Mouse (Mus musculus) heart, embryonic 16.5 days (tissue): ENCODE results near the gene Phf21a. TPM values are rescaled to one million over a fixed set of nuclear protein-coding genes. Genes with fewer than 3 reads are reported as not detected.

Experiments
- ATAC-seq: fragments of 200-750 bp; cut with Nextera tagmentation; replicated peaks from 2 replicates; pipeline ENCODE4 v1.8.0; 2017; ENCODE audit warnings: moderate number of reproducible peaks; ENCODE audit not compliant: insufficient read depth, low FRiP score; ENCODE audit errors: extremely low read depth
- H3K27ac ChIP-seq: fragments of 300-500 bp; sonication (generic); 2 replicates; pipeline ENCODE4 v1.5.1; 2014; ENCODE audit warnings: mild to moderate bottlenecking, low read length, control low read depth, moderate library complexity
- H3K27me3 ChIP-seq: fragments of 300-500 bp; sonication (generic); 2 replicates; pipeline ENCODE4 v1.6.1; 2014; ENCODE audit warnings: low read length, mixed read lengths; ENCODE audit not compliant: control insufficient read depth, insufficient read depth
- H3K36me3 ChIP-seq: fragments of 300-500 bp; sonication (generic); 2 replicates; pipeline ENCODE4 v1.6.1; 2014; ENCODE audit not compliant: control insufficient read depth, insufficient read depth
- H3K4me1 ChIP-seq: fragments of 300-500 bp; sonication (generic); 2 replicates; pipeline ENCODE4 v1.6.1; 2014; ENCODE audit warnings: low read length, mixed read lengths; ENCODE audit not compliant: control insufficient read depth, insufficient read depth
- H3K4me2 ChIP-seq: fragments of 300-500 bp; sonication (generic); 2 replicates; pipeline ENCODE4 v1.6.1; 2014; ENCODE audit warnings: low read depth, mild to moderate bottlenecking, control low read depth, low read length
- H3K4me3 ChIP-seq: fragments of 300-500 bp; sonication (generic); 2 replicates; pipeline ENCODE4 v1.5.1; 2014; ENCODE audit warnings: mild to moderate bottlenecking, control low read depth, low read length
- H3K9ac ChIP-seq: fragments of 300-500 bp; sonication (generic); 2 replicates; pipeline ENCODE4 v1.6.1; 2014; ENCODE audit warnings: low read length, control low read depth
- H3K9me3 ChIP-seq: fragments of 300-500 bp; sonication (generic); replicated peaks from 2 replicates; pipeline ENCODE4 v1.6.1; 2016; ENCODE audit warnings: low read length; ENCODE audit not compliant: control insufficient read depth
- WGBS: fragments of 180-500 bp; shearing (Covaris S2); extraction: QIAGEN DNeasy Blood & Tissue Kit; methylation state at CpG from one replicate; pipeline ENCODE4 v1.1.7; 2014; 5-methylcytosine and 5-hydroxymethylcytosine counted together
- polyA plus RNA-seq: library from polyadenylated mRNA; unstranded; fragments of >200 nt; fragmentation: Nextera tagmentation; extraction: Ambion mirVana; gene quantifications from 2 replicates; pipeline ENCODE4 v1.2.1, GENCODE M21; 2015

The Phf21a gene
- 17.1 TPM in 2 replicates for polyA plus RNA-seq

DNA sequence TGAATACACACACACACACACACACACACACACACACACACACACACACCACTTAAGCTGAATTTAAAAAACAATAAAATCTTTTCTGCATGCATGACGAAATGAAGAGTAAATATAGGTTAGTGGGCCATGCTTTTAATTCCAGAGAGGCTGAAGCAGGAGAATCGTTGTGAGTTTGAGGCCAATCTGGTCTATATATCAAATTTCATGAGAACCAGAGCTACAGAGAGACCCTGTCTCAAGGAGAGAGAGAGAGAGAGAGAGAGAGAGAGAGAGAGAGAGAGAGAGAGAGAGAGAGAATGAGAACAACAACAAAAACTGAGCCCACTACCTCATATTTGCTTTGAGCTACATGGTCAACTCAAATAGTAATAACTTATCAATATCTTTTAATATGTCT is at the start of gene Phf21a:
Gene Phf21a, plus strand, starts transcription at position 301 of the 400 bp plus-strand sequence.
- Histone ChIP-seq H3K36me3 (no peaks in the 10 kb centered on the region), H3K27me3 (no peaks in the 10 kb centered on the region), H3K4me1 (no peaks in the 10 kb centered on the region), H3K9me3 (no peaks in the 10 kb centered on the region), H3K4me2 (no peak within 1 kb of the TSS), H3K9ac (no peak within 1 kb of the TSS), H3K4me3 (no peak within 1 kb of the TSS), H3K27ac (no peak within 1 kb of the TSS)
- WGBS = 68% methylated on average over 2 of the region's 2 CpGs
- ATAC-seq = no peak

DNA sequence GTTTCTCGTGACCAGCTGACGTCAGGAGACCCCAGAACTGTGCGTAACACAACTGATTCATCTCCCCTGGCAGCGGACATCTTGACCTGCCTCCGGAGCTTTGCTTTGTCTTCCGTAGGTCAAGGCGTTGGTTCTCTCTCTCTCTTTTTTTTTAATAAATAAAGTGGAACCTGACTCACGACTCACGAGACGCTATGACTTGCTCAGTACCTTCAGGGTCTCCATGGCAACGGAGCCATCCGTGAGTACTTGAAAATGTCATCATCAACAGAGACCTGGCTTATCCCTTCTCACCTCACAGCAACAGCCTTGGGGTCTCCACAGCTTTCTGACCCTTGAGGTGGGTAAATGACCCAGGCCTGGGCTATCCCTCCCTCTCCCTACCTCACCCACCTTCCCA is 49.6 kb upstream of the Phf21a start:
- Histone ChIP-seq H3K4me3 (no peak overlapping the region), H3K9me3 (no peaks in the 10 kb centered on the region), H3K9ac (no peak overlapping the region), H3K36me3 (no peaks in the 10 kb centered on the region), H3K4me1 (0 out of 2 replicates have a peak, but pooled peaks cover 6% of the 10 kb centered on the region), H3K27ac (no peak overlapping the region), H3K27me3 (no peaks in the 10 kb centered on the region; the same call in 1 of the 2 replicates), H3K4me2 (no peak overlapping the region)
- ATAC-seq = no peak
- WGBS = 89% methylated on average over 12 of the region's 12 CpGs

DNA sequence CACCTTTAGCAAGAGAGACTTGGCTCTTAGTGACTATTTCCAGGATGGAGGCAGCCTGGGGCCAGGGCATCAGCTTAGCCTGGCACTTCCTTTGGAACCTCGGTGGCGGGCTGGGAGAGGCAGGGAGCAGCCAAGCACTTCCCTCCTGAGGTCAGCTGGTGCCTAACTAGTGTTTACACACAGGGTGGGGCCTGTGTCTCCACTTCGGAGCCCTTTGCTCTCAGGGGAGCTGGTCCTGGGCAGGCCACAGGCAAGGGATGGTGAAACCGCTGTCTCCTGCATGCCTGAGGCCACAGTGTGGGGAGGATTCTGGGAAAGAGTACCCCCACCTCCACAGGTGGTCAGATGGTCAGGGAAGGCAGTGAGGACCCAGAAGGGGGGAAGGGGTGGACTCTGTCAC is 45.3 kb upstream of the Phf21a start:
- Histone ChIP-seq H3K4me1 (0 out of 2 replicates have a peak, but pooled peaks cover 2% of the 10 kb centered on the region), H3K4me3 (no peak overlapping the region), H3K9ac (no peak overlapping the region), H3K4me2 (no peak overlapping the region), H3K27ac (no peak overlapping the region), H3K9me3 (no peaks in the 10 kb centered on the region), H3K27me3 (no peaks in the 10 kb centered on the region; the same call in 1 of the 2 replicates), H3K36me3 (no peaks in the 10 kb centered on the region)
- 34% methylated on average over 4 of the region's 4 CpGs for WGBS
- ATAC-seq = no peak

DNA sequence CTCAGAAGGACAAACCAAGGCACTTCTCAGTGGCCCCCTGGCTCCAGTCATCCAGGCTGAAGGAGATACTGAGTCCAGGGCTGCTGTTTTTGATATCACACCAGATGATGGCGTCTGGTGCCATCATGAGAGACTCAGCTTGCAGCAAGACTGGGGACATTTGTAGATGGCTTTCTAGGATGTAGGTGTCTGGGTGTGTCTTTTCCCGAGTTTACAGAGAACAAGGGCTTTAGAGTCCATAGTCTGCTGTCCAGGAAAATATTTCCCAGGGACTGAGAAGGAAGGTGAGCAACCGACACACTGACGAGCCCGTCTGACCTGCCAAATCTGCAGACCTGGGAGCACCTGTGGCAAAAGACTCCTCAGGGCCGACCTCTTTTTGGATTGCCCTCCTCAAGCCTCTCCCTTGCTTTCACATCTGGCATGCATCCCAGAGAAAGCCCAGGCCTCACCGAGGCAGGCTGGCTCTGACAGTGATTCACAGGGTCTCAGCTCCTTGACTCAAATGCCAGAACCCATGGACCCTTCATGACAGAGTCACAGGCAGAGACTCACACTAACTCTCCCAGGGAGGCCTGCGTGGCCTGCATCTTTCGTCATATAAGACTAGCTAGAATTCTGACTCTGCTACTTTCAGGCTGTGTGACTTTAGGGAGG is 44.8 kb upstream of the Phf21a start:
- no peak for ATAC-seq
- Histone ChIP-seq H3K27me3 (peaks cover 3% of the 10 kb centered on the region), H3K36me3 (no peaks in the 10 kb centered on the region), H3K4me3 (no peak overlapping the region), H3K27ac (no peak overlapping the region), H3K4me1 (no peaks in the 10 kb centered on the region), H3K9me3 (no peaks in the 10 kb centered on the region), H3K9ac (no peak overlapping the region), H3K4me2 (no peak overlapping the region)
- WGBS = 63% methylated on average over 9 of the region's 9 CpGs

DNA sequence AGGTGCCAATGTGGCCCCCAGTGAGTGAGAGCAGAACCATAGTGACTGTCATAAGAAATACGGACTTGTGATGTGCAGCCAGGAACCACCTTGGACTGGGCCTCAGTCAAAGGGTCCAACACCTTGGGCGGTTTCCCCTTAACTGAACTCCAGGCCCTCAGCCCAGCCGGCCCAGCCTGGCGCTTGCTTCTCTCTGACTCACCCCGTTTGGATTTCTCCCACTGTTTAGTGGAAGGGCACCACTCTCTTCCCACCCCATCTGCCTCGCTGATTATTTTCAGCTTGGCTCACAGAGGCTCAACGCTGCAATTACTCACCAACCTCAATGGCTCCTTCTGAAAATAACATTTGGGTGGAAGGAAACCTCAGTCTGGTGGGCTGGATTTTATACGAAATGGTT is 40.7 kb upstream of the Phf21a start:
- 68% methylated on average over 8 of the region's 8 CpGs for WGBS
- Histone ChIP-seq H3K27ac (no peak overlapping the region), H3K4me1 (peaks cover 4% of the 10 kb centered on the region; the same call in 1 of the 2 replicates), H3K9ac (no peak overlapping the region), H3K4me2 (no peak overlapping the region), H3K36me3 (no peaks in the 10 kb centered on the region), H3K27me3 (peaks cover 12% of the 10 kb centered on the region; the same call in 1 of the 2 replicates), H3K9me3 (no peaks in the 10 kb centered on the region), H3K4me3 (no peak overlapping the region)
- no peak for ATAC-seq

DNA sequence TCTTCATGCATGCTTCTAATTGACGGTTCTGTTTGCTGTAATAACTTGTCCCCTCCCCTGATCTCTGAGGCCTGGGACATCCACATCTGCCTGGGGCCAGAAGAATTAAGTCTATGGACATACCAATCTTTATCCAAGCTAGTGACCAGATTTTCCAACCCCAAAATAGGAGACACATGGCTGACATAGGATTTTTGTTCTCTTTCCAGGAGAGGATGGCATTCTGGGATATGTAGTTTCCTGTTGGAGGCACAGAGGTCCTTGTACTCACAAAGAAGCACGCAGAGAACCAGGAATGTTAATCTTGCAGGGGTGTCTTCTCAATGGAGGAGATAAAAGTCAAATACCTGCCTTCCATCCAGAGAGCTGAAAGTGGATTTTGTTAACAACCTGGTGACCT is 40.2 kb upstream of the Phf21a start:
- Histone ChIP-seq H3K4me3 (no peak overlapping the region), H3K9ac (no peak overlapping the region), H3K36me3 (no peaks in the 10 kb centered on the region), H3K4me1 (peaks cover 4% of the 10 kb centered on the region; the same call in 1 of the 2 replicates), H3K27ac (no peak overlapping the region), H3K4me2 (no peak overlapping the region), H3K9me3 (no peaks in the 10 kb centered on the region), H3K27me3 (peaks cover 12% of the 10 kb centered on the region; the same call in 1 of the 2 replicates)
- WGBS = 55% methylated on average over 2 of the region's 2 CpGs
- no peak for ATAC-seq

DNA sequence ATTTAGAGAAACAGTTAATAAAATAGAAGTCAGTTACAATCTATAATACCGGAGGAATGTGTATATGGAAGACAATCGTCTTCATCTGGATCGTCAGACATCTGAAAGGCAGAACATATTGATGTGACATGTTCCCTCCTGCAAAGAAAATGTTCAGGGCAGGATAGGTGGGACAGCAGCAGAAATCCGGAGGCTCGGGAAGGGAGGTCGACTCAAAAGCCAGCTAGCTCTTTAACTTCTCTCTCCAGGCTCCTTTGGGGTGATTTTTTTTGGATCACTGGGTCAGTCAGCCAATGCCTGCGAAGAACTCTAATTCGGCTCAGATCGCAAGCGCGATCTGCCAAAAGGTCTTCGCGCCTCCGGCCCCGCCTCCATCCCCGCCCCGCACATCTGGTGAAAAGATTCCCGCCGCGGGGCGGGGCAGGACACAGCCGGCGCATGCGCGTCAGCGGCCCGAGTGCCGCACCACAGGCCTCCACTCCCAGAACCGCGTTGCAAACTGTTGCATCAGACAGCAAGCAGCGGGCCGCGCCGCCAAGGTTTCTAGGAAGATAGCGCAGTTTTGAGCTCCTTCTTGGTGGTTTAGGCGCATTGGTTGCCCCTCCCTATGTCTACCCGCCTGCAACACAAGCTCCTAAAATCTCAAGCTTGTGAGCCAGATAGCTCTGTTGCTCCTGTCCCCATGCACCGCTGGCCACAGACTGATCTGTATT is 37.7 kb upstream of the Phf21a start:
- Histone ChIP-seq H3K27ac (peak overlapping the region; percentile 72), H3K36me3 (no peaks in the 10 kb centered on the region), H3K9ac (peak overlapping the region; percentile 72), H3K27me3 (peaks cover 15% of the 10 kb centered on the region; the same call in 1 of the 2 replicates), H3K4me1 (peaks cover 7% of the 10 kb centered on the region), H3K4me2 (peak overlapping the region; percentile 85), H3K9me3 (no peaks in the 10 kb centered on the region), H3K4me3 (peak overlapping the region; percentile 52)
- ATAC-seq = peak; percentile 68
- 4% methylated on average over 38 of the region's 38 CpGs for WGBS

DNA sequence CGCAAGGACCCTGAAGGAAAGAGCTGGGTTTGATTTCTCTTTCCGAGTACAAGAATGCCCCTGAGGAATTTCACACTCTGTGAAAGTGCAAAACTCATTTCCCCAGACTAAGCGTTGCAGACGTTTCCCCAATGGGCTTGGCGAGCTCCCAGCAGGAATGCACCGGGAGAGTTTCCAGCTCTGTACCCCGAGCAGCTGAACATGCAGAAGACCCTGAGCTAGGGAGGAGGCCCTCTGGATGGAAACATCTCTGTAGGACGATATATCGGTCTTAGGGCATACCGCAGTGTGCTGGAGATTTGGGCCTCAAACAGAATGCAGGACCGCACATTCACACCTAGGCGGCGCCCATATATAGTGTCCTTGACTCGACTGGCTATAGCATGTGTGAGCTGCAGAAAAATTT is 37.1 kb upstream of the Phf21a start:
- Histone ChIP-seq H3K36me3 (no peaks in the 10 kb centered on the region), H3K27ac (peak overlapping the region; percentile 72), H3K4me2 (peak overlapping the region; percentile 85), H3K4me1 (peaks cover 7% of the 10 kb centered on the region), H3K4me3 (peak overlapping the region; percentile 52), H3K27me3 (peaks cover 21% of the 10 kb centered on the region; the same call in 1 of the 2 replicates), H3K9ac (peak overlapping the region; percentile 72), H3K9me3 (no peaks in the 10 kb centered on the region)
- 0 out of 2 replicates have a peak, but pooled peaks have one; percentile 33 for ATAC-seq
- WGBS = 3% methylated on average over 14 of the region's 14 CpGs

DNA sequence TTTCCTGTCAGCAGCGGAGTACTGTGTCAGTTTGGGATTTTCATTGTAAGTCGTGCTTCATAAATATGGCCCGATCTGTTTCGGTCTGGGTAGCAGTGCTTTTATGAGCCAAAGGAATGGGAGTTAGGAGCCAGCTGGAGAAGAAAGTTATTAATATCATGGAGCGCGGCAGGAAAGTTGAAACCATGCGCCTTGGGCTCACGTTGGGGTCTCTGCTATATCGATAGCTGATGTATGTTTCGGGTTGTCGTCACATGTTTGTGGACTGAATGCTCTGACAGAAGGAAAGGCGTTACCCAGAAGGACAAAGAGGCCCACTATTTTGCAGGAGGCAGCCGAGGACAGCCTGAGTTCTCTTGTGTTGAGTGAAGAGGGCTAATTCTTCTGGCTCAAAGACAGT is 36.2 kb upstream of the Phf21a start:
- no peaks in the 10 kb centered on the region for H3K36me3 ChIP-seq
- no peak overlapping the region for H3K4me2 ChIP-seq
- ATAC-seq = no peak
- H3K27ac ChIP-seq = no peak overlapping the region
- WGBS = 80% methylated on average over 13 of the region's 13 CpGs
- H3K4me3 ChIP-seq = no peak overlapping the region
- no peaks in the 10 kb centered on the region for H3K9me3 ChIP-seq
- H3K27me3 ChIP-seq = peaks cover 21% of the 10 kb centered on the region; the same call in 1 of the 2 replicates
- H3K9ac ChIP-seq = no peak overlapping the region
- peaks cover 7% of the 10 kb centered on the region for H3K4me1 ChIP-seq
